ENCODE assay signal across 24 mouse cellular contexts in genomic region chr15:101151409-101152261, GRCm38 (mm10). TPM values are rescaled to one million over a fixed set of nuclear protein-coding genes. Genes with fewer than 3 reads are reported as not detected.
DNase-seq lines count a peak whose midpoint lies in the region; ATAC-seq and TF ChIP-seq lines count a peak whose summit lies in the region.
"Had no signal": no experiment of that assay in that cellular context is flagged by ENCODE, and none has a peak within 500 bp of the region (broad histone marks: within the 10 kb centered on the region; RNA-seq: fewer than 3 reads in every experiment).

No protein-coding gene starts in this region.

- no peak for DNase-seq in hindbrain, embryonic 10.5 days (ENCODE audit: low spot score)
- peak; percentile 2 for DNase-seq in ovary, postnatal 36 days (ENCODE audit: low spot score)
- DNase-seq in ovary, adult 18-20 months (ENCODE audit: low spot score) = no peak
- peak; percentile 67 for DNase-seq in MEL (ENCODE audit: low read depth, low spot score)
- no peak for DNase-seq in frontal cortex, postnatal 10 days (ENCODE audit: low spot score in 2 of 2)
- DNase-seq: adrenal gland, adult 2 months; adrenal gland, postnatal 10 days; adrenal gland, postnatal 25 days; cerebellum, adult 11 months; cerebellum, adult 18-20 months; cerebellum, adult 9-10 months; cerebellum, postnatal 10 days; cerebellum, postnatal 25 days had no signal

- H3K9ac ChIP-seq in hindbrain, embryonic 13.5 days = 0 out of 2 replicates have a peak overlapping the region, but pooled peaks have one; percentile 9
- 0 out of 2 replicates have a peak overlapping the region, but pooled peaks have one; percentile 4 for H3K9ac ChIP-seq in MEL (ENCODE audit: control insufficient read depth, low read depth, low read length, poor library complexity, severe bottlenecking)
- H3K9ac ChIP-seq: embryonic facial prominence, embryonic 12.5 days; forebrain, embryonic 12.5 days had no signal

- H3K79me2 ChIP-seq in MEL (ENCODE audit: control insufficient read depth, insufficient read depth, low read length, poor library complexity) = no peaks in the 10 kb centered on the region

- no peak for TF ChIP-seq RAD21 in MEL (IDR thresholded peaks at IDR 0.05; ENCODE audit: low read depth, low read length)

- peaks cover 10% of the 10 kb centered on the region for H3K4me1 ChIP-seq in hindbrain, embryonic 13.5 days (replicated peaks)
- 0 out of 2 replicates have a peak, but pooled peaks cover 13% of the 10 kb centered on the region for H3K4me1 ChIP-seq in hindbrain, embryonic 10.5 days (replicated peaks)
- peaks cover 45 to 71% of the 10 kb centered on the region in 2 experiments for H3K4me1 ChIP-seq in MEL (ENCODE audit: control insufficient read depth in 1 of 2, insufficient read depth in 2 of 2, low read length in 2 of 2)

- ATAC-seq in hindbrain, embryonic 13.5 days (ENCODE audit: low FRiP score) = no peak
- ATAC-seq: forebrain, embryonic 14.5 days; forebrain, embryonic 16.5 days had no signal

- no peak overlapping the region for H3K4me2 ChIP-seq in hindbrain, embryonic 13.5 days
- H3K4me2 ChIP-seq: embryonic facial prominence, embryonic 12.5 days; forebrain, embryonic 12.5 days had no signal

- no peak overlapping the region for H3K27ac ChIP-seq in hindbrain, embryonic 13.5 days
- H3K27ac ChIP-seq in hindbrain, embryonic 10.5 days = no peak overlapping the region
- H3K27ac ChIP-seq in MEL (ENCODE audit: control insufficient read depth, low read depth, low read length) = peak overlapping the region; percentile 8; the same call in 1 of the 2 replicates
- H3K27ac ChIP-seq: embryonic facial prominence, embryonic 10.5 days; embryonic facial prominence, embryonic 12.5 days; forebrain, embryonic 12.5 days had no signal

- TF ChIP-seq CTCF in MEL (IDR thresholded peaks at IDR 0.05 in 2 of 3, conservative IDR thresholded peaks at IDR 0.05 in 1 of 3; ENCODE audit: control insufficient read depth in 1 of 3, insufficient read depth in 1 of 3, low read depth in 2 of 3, low read length in 3 of 3, poor library complexity in 1 of 3, severe bottlenecking in 1 of 3) = no peak

- H3K9me3 ChIP-seq in hindbrain, embryonic 13.5 days = peaks cover 4% of the 10 kb centered on the region; the same call in 1 of the 2 replicates
- 0 out of 2 replicates have a peak, but pooled peaks cover 4% of the 10 kb centered on the region for H3K9me3 ChIP-seq in hindbrain, embryonic 10.5 days
- H3K9me3 ChIP-seq in MEL (replicated peaks; ENCODE audit: insufficient read depth, low read length) = no peaks in the 10 kb centered on the region
- H3K9me3 ChIP-seq: embryonic facial prominence, embryonic 12.5 days had no signal

- H3K27me3 ChIP-seq in hindbrain, embryonic 13.5 days = 0 out of 2 replicates have a peak, but pooled peaks cover 2% of the 10 kb centered on the region
- peaks cover 8% of the 10 kb centered on the region for H3K27me3 ChIP-seq in hindbrain, embryonic 10.5 days (ENCODE audit: insufficient read depth, poor library complexity, severe bottlenecking)
- no peaks in the 10 kb centered on the region for H3K27me3 ChIP-seq in MEL (ENCODE audit: control insufficient read depth in 1 of 2, insufficient read depth in 2 of 2, low read length in 2 of 2)
- H3K27me3 ChIP-seq: embryonic facial prominence, embryonic 12.5 days; forebrain, embryonic 12.5 days had no signal

- 79% methylated on average over 9 of the region's 9 CpGs for WGBS in hindbrain, embryonic 13.5 days
- WGBS in hindbrain, embryonic 10.5 days = 82% methylated on average over 9 of the region's 9 CpGs

- no peak overlapping the region for H3K4me3 ChIP-seq in hindbrain, embryonic 13.5 days
- H3K4me3 ChIP-seq in hindbrain, embryonic 10.5 days = no peak overlapping the region
- no peak overlapping the region for H3K4me3 ChIP-seq in MEL (ENCODE audit: control insufficient read depth in 1 of 2, insufficient read depth in 1 of 2, low read depth in 2 of 2, low read length in 2 of 2)
- H3K4me3 ChIP-seq: embryonic facial prominence, embryonic 10.5 days; embryonic facial prominence, embryonic 12.5 days; forebrain, embryonic 12.5 days had no signal

- no peak for TF ChIP-seq EP300 in MEL (IDR thresholded peaks at IDR 0.05; ENCODE audit: low read depth in 1 of 2, low read length in 2 of 2)

- TF ChIP-seq POLR2A in MEL (IDR thresholded peaks at IDR 0.05; ENCODE audit: control insufficient read depth in 1 of 2, insufficient read depth in 1 of 2, low read depth in 1 of 2, low read length in 2 of 2, poor library complexity in 1 of 2) = peak; percentile 79 to 89

- no peaks in the 10 kb centered on the region for H3K36me3 ChIP-seq in hindbrain, embryonic 13.5 days
- H3K36me3 ChIP-seq in hindbrain, embryonic 10.5 days = no peaks in the 10 kb centered on the region
- H3K36me3 ChIP-seq in MEL (ENCODE audit: control insufficient read depth in 1 of 2, insufficient read depth in 2 of 2, low read length in 2 of 2) = peaks cover 0 to 59% of the 10 kb centered on the region in 2 experiments; a peak in 2 of 4 replicates
- H3K36me3 ChIP-seq: embryonic facial prominence, embryonic 10.5 days; embryonic facial prominence, embryonic 12.5 days; forebrain, embryonic 12.5 days; G1E had no signal

TF ChIP-seq in MEL, 35 proteins besides CTCF, POLR2A, EP300 and RAD21:
- TF ChIP-seq ZC3H11A (IDR thresholded peaks at IDR 0.05; ENCODE audit: low read depth, low read length) (peak; percentile 17; the same call in 1 of the 2 replicates), MAZ (IDR thresholded peaks at IDR 0.05; ENCODE audit: low read depth, low read length) (no peak), BHLHE40 (IDR thresholded peaks at IDR 0.05; ENCODE audit: borderline replicate concordance, low read depth, low read length) (no peak), UBTF (IDR thresholded peaks at IDR 0.05; ENCODE audit: borderline replicate concordance, insufficient read depth, low read depth, low read length) (no peak), ETS1 (IDR thresholded peaks at IDR 0.05; ENCODE audit: low read depth, low read length) (peak; percentile 73), NELFE (IDR thresholded peaks at IDR 0.05; ENCODE audit: low read depth, low read length) (peak; percentile 17; the same call in 1 of the 2 replicates), KAT2A (conservative IDR thresholded peaks at IDR 0.05; ENCODE audit: low read depth, low read length) (no peak), ZNF384 (IDR thresholded peaks at IDR 0.05; ENCODE audit: low read depth, low read length) (no peak), GATA1 (IDR thresholded peaks at IDR 0.05; ENCODE audit: low read depth, low read length) (peak; percentile 79), SIN3A (IDR thresholded peaks at IDR 0.05; ENCODE audit: low read length) (peak; percentile 18; the same call in 1 of the 2 replicates), TCF12 (IDR thresholded peaks at IDR 0.05; ENCODE audit: low read depth, low read length) (no peak), ZMIZ1 (IDR thresholded peaks at IDR 0.05; ENCODE audit: low read depth, low read length) (peak; percentile 100), POLR2AphosphoS2 (IDR thresholded peaks at IDR 0.05; ENCODE audit: low read length) (peak; percentile 85), MYB (IDR thresholded peaks at IDR 0.05; ENCODE audit: low read depth, low read length) (no peak), USF1 (IDR thresholded peaks at IDR 0.05; ENCODE audit: low read depth, low read length) (no peak), ZKSCAN1 (IDR thresholded peaks at IDR 0.05; ENCODE audit: low read depth, low read length) (no peak), POLR2AphosphoS5 (IDR thresholded peaks at IDR 0.05; ENCODE audit: borderline replicate concordance, low read depth, low read length) (peak; percentile 88; the same call in 1 of the 2 replicates), RCOR1 (IDR thresholded peaks at IDR 0.05; ENCODE audit: low read depth, low read length) (no peak), TBP (IDR thresholded peaks at IDR 0.05; ENCODE audit: low read depth, low read length) (peak; percentile 95), MYC (IDR thresholded peaks at IDR 0.05; ENCODE audit: low read depth, low read length) (no peak)

RNA-seq across cellular contexts. Expression of gene Acvr1b, which starts 22.2 kb away (rescaled TPM):
- 19.6 and 20.5 TPM in 2 replicates for polyA plus RNA-seq in hindbrain, embryonic 13.5 days (2015; fragmentation: Nextera tagmentation; extraction: Ambion mirVana)
- 6.3 and 10.9 TPM in 2 replicates for polyA plus RNA-seq in hindbrain, embryonic 10.5 days (2016; fragmentation: Nextera tagmentation; extraction: Ambion mirVana)
- 9.7 and 10.4 TPM in 2 replicates for total RNA-seq in MEL (2012; rRNA removed)
- polyA plus RNA-seq in MEL (2012; ENCODE audit: insufficient read depth in 1 of 2, insufficient read length in 2 of 2, low read depth in 1 of 2, low replicate concordance in 2 of 2, missing spikeins in 1 of 2) = 10 to 100 TPM in 1 of 2 experiments, not detected in 1; 13.2 TPM
- polyA plus RNA-seq: G1E had no signal

RNA-seq across cellular contexts. Expression of gene Acvrl1, which starts 23.3 kb away (rescaled TPM):
- polyA plus RNA-seq in hindbrain, embryonic 13.5 days (2015; fragmentation: Nextera tagmentation; extraction: Ambion mirVana) = 7.9 and 8.6 TPM in 2 replicates
- polyA plus RNA-seq in hindbrain, embryonic 10.5 days (2016; fragmentation: Nextera tagmentation; extraction: Ambion mirVana) = 8.7 and 10.8 TPM in 2 replicates
- total RNA-seq in MEL (2012; rRNA removed) = 0.08 TPM in 1 of 2 replicates, not detected in the other
- polyA plus RNA-seq in MEL (2012; ENCODE audit: insufficient read depth in 1 of 2, insufficient read length in 2 of 2, low read depth in 1 of 2, low replicate concordance in 2 of 2, missing spikeins in 1 of 2) = under 1 TPM in 1 of 2 experiments, not detected in 1; 0.18 TPM

RNA-seq across cellular contexts. Expression of gene Ankrd33, which starts 36.1 kb away (rescaled TPM):
- polyA plus RNA-seq in hindbrain, embryonic 13.5 days (2015; fragmentation: Nextera tagmentation; extraction: Ambion mirVana) = not detected in 2 replicates
- polyA plus RNA-seq in hindbrain, embryonic 10.5 days (2016; fragmentation: Nextera tagmentation; extraction: Ambion mirVana) = not detected in 2 replicates
- not detected in 2 replicates for total RNA-seq in MEL (2012; rRNA removed)
- polyA plus RNA-seq in MEL (2012; ENCODE audit: insufficient read depth in 1 of 2, insufficient read length in 2 of 2, low read depth in 1 of 2, low replicate concordance in 2 of 2, missing spikeins in 1 of 2) = not detected
- total RNA-seq: G1E had no signal
- polyA plus RNA-seq: brain, embryonic 14.5 days; C2C12; cortical plate, adult 2 months; embryonic facial prominence, embryonic 10.5 days; embryonic facial prominence, embryonic 12.5 days; embryonic facial prominence, embryonic 14.5 days; forebrain, embryonic 12.5 days; forebrain, embryonic 14.5 days; forebrain, embryonic 16.5 days; G1E had no signal

Comparison
In these comparisons a context has a peak if more than half of its experiments do, and no peak if none do; other contexts are left out.
1. DNase-seq: peak in ovary, postnatal 36 days (single experiment) and MEL (single experiment); none in hindbrain, embryonic 10.5 days (single experiment), ovary, adult 18-20 months (single experiment) and frontal cortex, postnatal 10 days (0 of 2).